Mouse (Mus musculus) natural killer cell, adult 2 months (primary cell): ENCODE measurements around the gene Gm17622.

ENCODE experiments used
- DNase-seq, 2 experiments: peaks; one replicate each; pipeline ENCODE4 v3.0.0; 2022; ENCODE audit warnings: low spot score in 2 of 2

Gene Gm17622

DNA sequence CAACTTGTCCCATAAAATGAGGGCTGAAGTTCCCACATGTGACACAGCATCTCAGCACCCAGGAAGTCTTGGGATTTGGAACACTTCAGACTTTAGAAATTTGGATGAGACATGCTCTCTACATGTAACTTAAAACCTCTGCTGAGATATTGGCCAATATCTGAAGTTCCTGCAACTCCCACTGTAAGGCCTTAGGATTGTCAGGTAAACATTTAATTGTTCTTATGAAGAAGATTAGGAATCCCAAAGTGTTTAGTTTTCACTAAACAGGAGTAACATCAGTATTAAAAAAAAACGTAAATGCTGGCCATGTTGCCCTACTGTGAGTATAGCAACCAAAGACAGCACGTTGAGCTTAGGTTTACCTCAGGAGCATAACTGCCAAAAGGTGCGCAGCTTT, at the start of gene Gm17622:
Gene Gm17622, plus strand, starts transcription at position 301 of the 400 bp plus-strand sequence.
- DNase-seq = no peak

DNA sequence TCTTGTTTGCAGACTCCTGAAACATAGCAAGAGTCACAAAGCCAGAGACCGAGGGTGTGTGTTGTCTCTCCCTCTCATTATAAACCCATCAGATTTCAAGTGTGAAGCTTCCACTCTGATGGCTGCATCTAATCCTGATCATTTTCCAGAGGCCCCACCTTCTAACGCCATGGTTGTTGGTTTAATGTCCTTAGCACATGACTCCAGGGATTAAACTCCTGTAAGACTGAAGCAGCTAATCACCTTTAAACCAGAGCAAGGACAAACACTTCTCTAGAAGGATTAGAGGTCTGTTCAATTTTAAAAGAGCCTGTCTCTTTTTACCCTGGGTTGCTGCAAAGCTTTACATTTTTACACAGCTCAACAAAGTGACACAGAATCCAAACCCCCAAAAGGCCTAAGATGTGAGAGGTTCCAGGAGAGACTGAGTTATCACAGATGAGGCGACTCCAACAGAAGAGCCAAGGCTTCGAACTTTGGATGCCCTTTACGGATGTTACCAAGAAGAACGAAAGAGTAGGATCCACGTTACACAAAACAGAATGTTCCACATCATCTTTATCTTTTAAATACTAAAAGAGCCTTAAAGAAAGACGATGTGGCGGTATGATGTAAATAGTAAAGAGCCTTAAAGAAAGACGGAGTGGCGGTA, 40.2 kb upstream of the Gm17622 start:
- DNase-seq = no peak

DNA sequence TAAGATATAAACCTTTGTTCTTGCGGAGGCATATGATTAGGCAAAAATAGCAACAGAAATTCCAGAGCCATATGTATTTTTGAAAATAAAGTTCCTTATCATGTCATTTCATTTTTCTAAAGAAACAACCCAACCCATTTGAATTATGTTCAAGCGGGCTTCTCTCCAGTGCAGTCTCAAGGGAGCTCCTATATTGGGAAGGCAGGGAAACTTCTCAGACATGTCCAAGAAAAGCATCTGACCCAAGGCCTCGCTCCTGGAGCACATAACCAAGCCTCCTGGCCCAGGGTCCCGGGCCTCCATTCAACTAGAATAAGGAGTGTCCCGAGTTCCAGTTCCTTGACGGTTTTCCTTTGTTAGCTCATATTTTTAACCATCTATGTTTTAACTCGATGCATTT, 39.7 kb upstream of the Gm17622 start:
- DNase-seq = no peak

DNA sequence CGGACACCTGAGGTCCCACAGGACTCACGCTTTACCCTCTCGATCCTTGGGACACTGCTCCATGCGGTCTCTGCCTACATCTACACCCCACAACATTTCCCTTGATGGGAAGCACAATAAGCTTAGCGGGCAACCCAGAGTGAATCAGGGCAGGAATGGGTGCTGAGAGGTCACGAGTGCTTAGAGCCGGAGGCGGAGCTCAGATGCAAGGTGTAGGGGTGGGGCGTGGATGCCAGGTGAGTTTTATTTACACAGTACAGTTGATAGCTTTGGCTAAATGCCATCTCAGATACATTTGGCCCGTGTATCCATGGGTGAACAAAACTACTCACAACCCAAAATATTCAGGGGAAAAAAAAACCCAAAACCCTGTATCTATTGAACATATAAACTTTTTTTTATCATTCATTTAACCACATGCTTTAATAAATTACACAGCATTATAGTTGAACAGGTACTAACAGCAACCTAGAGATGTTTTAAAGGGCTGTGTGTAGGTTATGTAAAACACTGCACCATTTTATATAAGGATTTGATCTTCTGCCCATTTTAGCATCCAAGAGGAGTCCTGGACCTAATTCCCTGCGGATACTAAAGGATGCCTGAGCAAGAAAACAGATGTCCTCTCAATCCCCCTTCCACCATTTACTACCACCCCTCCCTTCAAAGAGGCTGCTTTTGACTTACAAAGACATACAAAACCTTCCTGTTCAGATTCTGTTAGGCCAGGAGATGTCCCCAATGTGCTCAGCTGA, 39.0 kb upstream of the Gm17622 start:
- DNase-seq = no peak

DNA sequence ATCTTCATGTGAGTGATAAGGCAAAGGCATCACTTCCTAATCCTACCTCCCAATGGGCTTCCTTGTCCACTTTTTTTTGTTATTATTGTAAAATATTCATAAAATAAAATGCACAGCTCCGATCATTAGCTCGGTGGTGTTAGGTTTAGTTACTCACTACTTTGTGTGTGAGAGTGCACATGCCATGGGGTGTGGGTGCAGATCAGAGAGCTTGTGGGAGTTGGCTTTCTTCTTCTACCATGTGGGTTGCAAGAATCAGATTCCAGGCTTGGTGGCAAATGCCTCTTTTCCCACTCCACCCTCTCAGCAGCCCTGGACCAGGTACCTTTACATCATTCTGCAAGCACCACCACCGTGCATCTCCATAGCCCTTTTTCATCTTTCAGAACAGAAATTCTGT, 37.9 kb upstream of the Gm17622 start:
- DNase-seq = no peak

DNA sequence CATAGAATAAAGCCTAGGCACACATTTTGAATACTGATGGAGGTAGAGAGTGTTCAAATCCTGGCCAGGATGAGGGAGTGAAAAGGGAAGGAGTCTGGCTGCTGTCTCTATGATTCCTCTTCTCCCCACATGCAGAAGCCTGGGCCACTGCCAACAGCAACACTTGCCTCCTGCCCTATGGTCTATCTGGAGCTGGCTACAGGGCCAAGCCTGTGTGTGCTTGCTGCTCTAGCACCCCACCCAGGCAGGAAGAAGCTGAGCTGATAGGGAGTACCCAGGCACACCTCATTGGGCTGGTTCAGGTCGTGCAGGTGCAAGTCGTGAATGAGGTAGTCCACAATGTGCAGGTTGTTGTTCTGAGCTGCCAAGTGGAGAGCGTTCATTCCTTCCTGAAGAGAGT, 36.2 kb upstream of the Gm17622 start:
- DNase-seq = no peak

DNA sequence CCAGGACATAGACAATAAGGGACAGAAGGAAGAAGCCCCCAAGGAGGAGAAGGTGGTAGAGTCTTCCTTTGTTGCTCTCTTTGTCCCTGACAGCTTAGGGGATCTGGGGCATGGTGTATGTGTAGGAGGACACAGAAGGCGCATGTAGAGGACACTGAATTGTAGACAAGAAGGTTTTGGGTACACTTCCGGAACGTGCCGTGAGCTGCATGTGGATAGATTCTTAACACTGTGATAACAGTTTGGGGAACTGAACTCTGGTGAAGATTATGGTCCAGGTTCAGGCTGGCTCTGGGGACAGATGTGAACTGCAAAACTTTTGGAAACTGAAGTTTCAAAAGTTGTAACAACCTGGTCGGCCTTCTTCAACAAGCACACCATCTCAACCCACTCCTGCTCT, 33.0 kb upstream of the Gm17622 start:
- DNase-seq = no peak

DNA sequence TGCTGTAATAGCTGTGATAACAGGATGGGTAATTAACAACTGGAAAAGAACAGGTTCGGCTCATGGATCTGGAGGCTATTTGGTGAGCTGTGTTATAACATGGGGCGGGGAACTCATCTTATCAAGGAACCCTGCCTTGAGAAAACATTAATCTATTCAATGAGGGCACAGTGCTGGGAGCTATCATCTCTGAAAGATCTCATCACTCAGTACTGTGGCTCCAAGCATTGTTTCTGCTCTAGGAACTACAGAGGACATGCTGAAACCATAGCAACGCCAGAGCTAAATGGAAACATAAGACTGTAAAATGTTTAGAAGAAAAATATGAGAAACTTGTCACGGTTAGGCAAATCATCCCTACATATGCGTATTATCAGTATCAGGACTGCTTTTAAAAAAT, 32.5 kb upstream of the Gm17622 start:
- DNase-seq = no peak

DNA sequence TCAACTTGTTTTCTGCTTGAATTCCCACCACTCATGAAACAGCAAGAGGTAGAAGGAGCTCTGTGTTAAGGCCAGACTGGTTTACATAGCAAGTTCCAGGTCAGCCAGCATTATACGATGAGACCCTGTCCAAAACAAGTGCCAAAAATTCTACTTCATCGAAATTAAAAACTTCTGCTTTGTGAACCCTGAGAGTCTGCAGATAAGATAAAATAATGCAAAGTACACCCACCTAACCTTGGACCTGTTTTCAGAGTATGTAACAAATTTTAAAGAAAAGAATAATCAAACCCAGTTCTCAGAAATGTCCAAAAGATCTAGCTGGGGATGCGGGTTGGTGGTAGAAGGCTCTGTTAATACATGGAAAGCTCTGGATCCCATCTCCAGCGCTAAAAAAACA, 31.9 kb upstream of the Gm17622 start:
- DNase-seq = no peak

DNA sequence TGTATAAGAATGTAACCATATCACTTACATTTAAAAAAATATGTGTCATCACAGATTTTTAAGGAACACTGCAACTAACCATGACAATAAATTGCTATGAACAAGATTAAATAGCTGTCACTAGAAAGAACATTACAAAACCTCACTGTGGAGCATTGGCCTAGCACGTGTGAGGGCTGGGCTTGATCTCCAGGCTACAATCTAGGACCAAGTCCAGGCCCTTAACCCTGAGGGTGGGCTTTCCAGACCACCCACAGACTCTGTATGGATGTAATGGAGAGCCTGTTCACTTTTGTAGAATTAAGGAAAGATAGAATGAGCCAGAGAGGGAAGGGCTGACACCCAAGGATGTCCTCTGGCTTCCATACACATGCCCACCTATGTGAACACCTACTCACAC, 27.9 kb upstream of the Gm17622 start:
- DNase-seq = no peak

DNA sequence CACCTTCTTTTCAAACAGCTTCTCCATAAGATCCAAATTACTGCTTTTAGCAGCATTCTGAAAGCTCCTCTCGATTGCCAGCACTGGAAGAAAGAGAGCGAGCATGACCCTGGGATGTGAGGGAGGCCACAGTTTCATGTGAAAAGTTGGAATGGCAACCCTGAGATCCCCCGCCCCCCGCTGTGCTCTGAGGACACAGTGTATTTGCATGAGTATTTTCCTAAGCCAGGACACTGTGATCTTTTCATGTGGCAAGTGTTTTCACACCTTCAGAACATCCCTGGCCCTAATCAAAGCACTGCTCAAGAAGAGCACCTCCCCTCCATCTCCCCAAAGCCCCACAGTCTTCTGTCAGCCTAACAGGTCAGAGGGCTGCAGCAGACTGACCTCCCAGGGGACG, 25.2 kb upstream of the Gm17622 start:
- no peak for DNase-seq

DNA sequence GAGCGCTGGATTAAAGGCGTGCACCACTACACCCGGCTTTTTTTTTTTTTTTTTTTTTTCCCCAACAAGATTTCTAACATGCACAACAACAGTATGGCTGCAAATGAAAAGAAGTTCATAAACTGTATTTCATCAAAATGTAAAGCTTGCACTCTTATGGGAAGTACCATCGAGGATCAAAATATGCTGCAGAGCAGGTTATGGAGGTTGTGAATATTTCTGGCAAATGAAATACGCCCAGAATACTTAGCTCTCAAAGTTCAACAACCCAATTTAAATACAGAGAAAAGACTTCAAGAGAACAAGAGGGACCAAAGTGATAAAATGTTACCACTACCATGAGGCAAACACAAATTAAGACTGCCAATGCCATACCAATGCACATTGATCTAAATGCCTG, 21.9 kb upstream of the Gm17622 start:
- no peak for DNase-seq

DNA sequence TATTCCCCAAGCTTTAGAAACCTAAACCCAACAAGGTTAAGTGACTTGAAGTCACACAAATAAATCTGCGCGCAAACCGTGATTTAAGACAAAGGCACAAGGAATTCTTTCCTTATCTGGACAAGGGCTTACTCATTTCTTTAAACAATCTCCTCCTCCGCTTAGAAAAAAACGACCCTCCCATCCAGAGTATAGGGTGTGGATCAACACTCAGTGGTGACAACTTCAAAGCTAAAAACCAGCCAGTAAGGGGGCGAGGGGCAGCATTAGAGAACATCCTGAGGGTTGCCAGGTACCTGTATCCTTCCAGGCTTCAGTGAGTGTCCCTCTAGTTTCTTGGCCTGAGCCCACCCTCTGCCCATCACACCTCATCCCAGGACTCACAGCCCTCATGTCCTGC, 20.0 kb upstream of the Gm17622 start:
- DNase-seq = no peak

DNA sequence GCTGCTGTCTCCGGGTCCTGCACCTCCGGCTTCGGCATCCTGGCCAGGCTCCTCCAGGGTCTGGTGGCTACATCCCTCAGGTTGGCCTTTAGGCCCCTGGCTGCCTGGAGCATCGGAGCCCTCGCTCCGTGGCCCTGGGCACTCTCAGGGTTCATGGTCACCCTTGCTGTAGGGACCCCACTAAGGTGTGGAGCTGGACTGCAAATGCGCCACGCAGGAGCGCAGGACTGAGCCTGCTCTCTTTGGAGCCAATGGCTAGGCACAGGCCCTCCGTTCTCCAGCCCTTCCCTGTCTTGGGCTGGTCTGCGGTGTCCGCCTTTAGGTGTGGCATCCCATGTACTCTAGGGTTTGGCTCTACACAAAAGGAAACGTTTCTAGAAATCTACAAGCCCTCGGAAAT, 19.6 kb upstream of the Gm17622 start, which contains the start of gene Ankdd1b:
Gene Ankdd1b, minus strand, starts transcription at position 242 of the 400 bp plus-strand sequence.
- DNase-seq = no peak

DNA sequence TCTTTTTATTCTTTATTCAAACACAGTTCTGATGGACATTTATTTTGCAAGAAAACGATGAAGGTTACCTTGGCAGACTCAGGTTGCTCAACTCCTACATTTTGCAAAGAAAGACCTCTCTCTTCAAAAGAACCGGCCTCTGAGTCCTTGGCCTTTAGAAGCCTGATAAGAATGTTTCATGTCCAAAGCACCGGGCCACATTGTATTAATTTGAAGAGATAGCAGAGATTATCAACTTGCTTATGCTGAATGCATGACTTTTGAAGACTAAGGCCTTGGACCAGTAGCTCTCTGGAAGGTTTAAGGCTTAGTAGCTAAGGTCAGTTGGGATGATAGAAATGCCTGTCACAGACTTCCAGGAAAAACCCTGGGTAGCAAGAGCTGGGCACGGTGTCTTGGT, 13.3 kb upstream of the Gm17622 start:
- no peak for DNase-seq

DNA sequence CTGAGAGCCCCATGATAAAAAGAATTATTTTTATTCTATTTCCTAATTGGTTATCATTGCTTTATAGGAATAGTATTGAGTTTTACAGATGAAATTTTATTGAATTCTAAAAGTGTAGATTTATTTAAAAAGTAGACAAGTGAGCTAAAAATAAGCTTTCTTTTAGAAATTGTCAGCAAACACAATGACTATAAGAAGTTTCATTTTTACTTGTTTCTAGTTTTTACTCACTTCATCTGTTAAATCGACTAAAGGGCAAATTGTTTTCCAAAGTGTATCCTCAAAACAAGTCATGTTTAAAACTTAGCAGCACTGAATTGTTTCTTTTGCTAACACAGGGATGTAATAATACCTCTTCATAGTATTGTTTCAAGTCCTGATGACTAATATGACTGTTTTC, 11.5 kb upstream of the Gm17622 start:
- no peak for DNase-seq

DNA sequence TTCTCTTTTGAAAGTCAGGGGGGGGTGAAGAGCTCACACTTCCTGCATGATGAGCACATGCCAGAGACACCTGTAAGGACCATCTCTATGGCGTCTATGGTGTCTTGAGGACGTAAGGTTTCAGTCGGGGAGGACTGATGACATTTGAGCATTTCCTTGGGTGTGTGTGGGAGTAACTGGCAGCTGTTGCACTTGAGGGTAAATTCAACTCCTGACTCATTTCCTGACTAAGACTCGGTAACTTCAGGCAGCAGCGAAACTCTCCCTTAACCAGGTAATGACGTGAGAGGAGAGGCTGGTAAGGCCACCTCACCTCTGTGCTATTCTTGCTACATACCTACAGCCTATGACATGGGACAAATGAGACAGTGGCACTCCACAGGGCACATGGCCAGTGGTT, 3.3 kb upstream of the Gm17622 start:
- DNase-seq = peak; percentile 14 to 24

DNA sequence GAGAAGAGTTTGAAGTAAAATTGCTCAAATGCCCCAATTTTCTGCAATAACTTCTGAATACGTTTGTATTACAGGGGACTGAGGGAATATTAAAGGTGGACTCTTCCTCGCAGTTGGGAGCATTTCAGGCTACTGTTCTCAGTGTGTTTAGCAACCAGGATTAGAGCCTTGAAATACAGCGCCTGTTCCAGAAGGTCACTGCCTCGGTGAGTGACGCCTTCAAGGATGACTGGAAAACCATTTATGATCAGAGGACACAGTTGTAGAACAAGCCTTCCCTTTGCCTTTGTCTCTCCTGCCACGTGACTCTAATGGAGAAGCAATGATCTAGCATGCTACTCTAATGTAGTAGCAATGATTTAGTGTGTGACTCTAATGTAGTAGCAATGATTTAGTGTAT, 2.6 kb upstream of the Gm17622 start:
- DNase-seq = no peak

DNA sequence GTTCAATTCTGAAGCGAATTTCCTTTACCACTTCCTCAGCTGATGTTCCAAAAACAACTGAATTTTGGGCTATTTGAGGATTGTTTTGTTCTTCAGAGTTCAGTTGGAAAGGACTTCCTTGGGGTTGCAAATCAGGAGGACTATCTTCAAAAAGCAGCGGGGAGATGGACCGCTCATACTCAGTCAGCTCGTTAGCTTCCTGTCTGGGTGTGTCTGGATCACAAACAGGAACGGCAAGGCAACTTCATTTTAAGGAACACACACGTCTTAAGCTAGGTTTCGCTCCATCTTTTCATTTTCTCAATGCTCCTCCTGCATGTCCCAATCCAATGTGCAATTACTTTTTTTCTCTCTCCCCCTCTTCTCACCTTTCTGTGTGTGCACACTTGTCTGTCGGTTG, 6.1 kb downstream of the Gm17622 start:
- no peak for DNase-seq

DNA sequence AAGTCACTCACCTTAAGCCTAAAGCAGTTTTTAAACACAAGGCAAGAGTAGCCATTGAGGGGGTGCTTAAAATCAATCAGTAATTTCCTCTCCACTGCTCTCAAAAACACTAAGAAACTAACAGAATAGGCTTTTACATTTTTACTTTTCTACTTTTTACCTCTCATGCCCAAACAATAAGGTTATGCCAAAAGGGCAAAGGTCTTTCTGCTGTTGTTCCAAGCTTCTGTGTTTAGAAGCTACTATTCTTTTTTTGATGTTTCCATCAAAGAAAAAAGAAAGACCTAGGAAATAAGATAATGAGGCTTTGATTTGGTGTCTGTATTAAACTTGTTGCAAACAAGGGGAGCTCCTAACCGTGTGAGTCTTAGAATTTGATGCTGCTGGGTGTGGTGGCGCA, 9.4 kb downstream of the Gm17622 start:
- DNase-seq = no peak

DNA sequence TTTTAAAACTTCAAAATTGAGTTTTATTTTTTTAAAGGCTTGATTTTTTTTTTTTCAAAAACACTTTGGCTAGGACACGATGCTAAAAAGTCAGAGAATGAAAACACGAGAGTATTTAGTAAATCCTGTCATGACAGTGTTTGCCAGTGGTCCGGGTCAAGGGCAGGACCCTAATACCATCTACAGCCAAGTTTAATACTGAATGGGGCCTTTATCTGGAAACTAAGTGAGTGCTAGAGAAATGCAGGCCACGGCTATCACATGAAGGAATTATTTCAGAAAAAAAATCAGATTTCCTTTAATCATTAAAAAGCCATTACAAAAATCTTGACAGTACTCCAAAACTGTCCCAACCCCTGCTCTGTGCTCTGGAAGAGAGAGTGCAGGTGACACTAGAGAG, 15.1 kb downstream of the Gm17622 start:
- DNase-seq = no peak

DNA sequence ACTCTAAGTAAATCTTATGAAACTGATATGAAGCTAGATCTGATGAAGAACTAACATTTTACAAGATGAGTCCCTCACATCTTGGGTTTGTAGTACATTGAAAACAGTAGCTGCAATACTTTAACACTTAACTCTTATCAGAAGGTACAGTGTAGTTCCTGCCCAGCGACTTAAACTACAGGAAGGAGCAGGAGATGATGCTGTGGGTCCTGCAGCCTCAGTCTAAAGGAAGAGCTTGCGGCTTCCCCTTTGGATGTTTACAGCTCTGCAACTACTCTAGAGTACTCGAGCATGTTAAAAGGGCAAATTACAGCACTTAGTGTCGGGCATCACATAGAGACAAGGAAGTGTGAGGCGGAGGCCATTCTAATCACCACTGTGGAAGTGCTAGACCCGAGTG, 15.8 kb downstream of the Gm17622 start:
- no peak for DNase-seq

DNA sequence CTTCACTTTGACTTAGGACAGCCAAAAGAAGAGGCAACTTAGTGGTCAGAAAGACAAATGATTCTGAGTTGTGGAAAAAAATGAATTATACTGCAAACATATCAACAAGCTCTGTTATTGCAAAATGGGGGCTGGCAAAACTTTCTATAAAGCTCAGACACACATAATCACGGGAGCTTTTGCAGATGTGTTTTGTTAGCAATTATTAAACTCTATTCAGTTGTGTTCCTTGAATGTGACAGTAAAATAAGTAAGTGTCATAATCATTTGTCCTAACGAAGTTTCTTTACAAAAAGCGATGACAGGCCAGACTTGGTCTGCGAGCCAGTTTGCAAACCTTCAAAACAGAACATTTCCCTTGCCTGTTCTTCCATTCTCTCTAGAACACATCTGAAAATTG, 17.0 kb downstream of the Gm17622 start:
- no peak for DNase-seq

DNA sequence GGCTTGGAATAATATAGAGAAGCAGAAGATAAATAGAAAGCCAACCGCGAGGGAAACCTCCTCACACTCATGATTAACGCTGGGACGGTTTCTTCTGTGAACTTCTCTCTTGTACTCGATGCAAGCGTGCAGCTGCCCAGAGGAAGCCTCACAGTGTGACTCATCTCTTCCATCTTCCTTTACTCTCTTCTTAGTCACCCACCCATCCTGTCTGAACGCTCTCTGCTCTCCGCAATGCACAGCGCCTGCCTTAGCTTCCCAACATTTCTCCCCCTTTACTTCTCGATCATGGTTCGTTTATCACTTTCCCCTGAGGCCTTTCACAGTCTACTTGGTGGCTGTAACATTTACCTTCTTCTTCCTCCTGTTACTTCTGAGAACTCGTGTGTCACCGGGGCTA, 20.1 kb downstream of the Gm17622 start:
- DNase-seq = peak; percentile 51 to 65
